Mouse (Mus musculus) myocyte (in vitro differentiated cells): ENCODE data around the gene Slc24a2. TPM values are rescaled to one million over a fixed set of nuclear protein-coding genes. Genes with fewer than 3 reads are reported as not detected.

Experiments used
- H3K27me3 ChIP-seq: one replicate; pipeline ENCODE4 v1.6.1; 2011; ENCODE audit not compliant: control insufficient read depth, insufficient read depth, insufficient read length
- H3K36me3 ChIP-seq: one replicate; pipeline ENCODE4 v1.6.1; 2011; ENCODE audit not compliant: control insufficient read depth, insufficient read depth
- H3K4me2 ChIP-seq: one replicate; pipeline ENCODE4 v1.6.1; 2011; ENCODE audit warnings: low read depth, control low read depth
- H3K4me3 ChIP-seq: one replicate; pipeline ENCODE4 v1.5.1; 2011; ENCODE audit warnings: mild to moderate bottlenecking, control low read depth, moderate library complexity
- H3K79me2 ChIP-seq: one replicate; pipeline ENCODE4 v1.6.1; 2011; ENCODE audit not compliant: control insufficient read depth, insufficient read depth
- H3ac ChIP-seq: one replicate; pipeline ENCODE4 v1.6.1; 2011; ENCODE audit not compliant: control insufficient read depth, insufficient read length
- CEBPB ChIP-seq: IDR thresholded peaks from 2 replicates; pipeline ENCODE4 v1.6.1; 2011; ENCODE audit warnings: mild to moderate bottlenecking, moderate library complexity; ENCODE audit not compliant: poor library complexity, insufficient read depth, severe bottlenecking
- E2F4 ChIP-seq: IDR thresholded peaks from one replicate; pipeline ENCODE4 v1.6.1; 2011; ENCODE audit warnings: mild to moderate bottlenecking, control low read depth, moderate library complexity; ENCODE audit not compliant: insufficient read depth
- MAX ChIP-seq: IDR thresholded peaks from one replicate; pipeline ENCODE4 v1.6.1; 2011; ENCODE audit warnings: low read depth, mild to moderate bottlenecking, control low read depth
- MYOD1 ChIP-seq, 3 experiments: IDR thresholded peaks; one replicate each; pipeline ENCODE4 v1.6.1; 2011; ENCODE audit warnings: control low read depth in 2 of 3, low read depth in 2 of 3, mild to moderate bottlenecking in 2 of 3, moderate library complexity in 1 of 3; ENCODE audit not compliant: insufficient read length in 2 of 3, control insufficient read depth in 1 of 3
- MYOG ChIP-seq, 3 experiments: IDR thresholded peaks; one replicate each; pipeline ENCODE4 v1.6.1; 2011; ENCODE audit warnings: control low read depth in 2 of 3, low read depth in 2 of 3, mild to moderate bottlenecking in 2 of 3; ENCODE audit not compliant: insufficient read length in 2 of 3, control insufficient read depth in 1 of 3, insufficient read depth in 1 of 3
- POLR2A ChIP-seq: IDR thresholded peaks from one replicate; pipeline ENCODE4 v1.6.1; 2011; ENCODE audit warnings: low read depth, mild to moderate bottlenecking, control low read depth, moderate library complexity; ENCODE audit not compliant: insufficient read length
- POLR2AphosphoS2 ChIP-seq: IDR thresholded peaks from one replicate; pipeline ENCODE4 v1.6.1; 2011; ENCODE audit warnings: low read depth, control low read depth; ENCODE audit not compliant: insufficient read length
- REST ChIP-seq: IDR thresholded peaks from one replicate; pipeline ENCODE4 v1.6.1; 2011; ENCODE audit warnings: mild to moderate bottlenecking, control low read depth, moderate library complexity; ENCODE audit not compliant: insufficient read depth, insufficient read length
- SRF ChIP-seq: IDR thresholded peaks from one replicate; pipeline ENCODE4 v1.6.1; 2011; ENCODE audit warnings: low read depth; ENCODE audit not compliant: control insufficient read depth, insufficient read length
- TCF12 ChIP-seq: IDR thresholded peaks from one replicate; pipeline ENCODE4 v1.6.1; 2011; ENCODE audit warnings: mild to moderate bottlenecking, control low read depth; ENCODE audit not compliant: poor library complexity, insufficient read depth, severe bottlenecking
- TCF3 ChIP-seq: IDR thresholded peaks from one replicate; pipeline ENCODE4 v1.6.1; 2011; ENCODE audit warnings: low read depth, control low read depth; ENCODE audit not compliant: insufficient read length
- USF1 ChIP-seq: IDR thresholded peaks from one replicate; pipeline ENCODE4 v1.6.1; 2011; ENCODE audit warnings: low read depth, mild to moderate bottlenecking, control low read depth, moderate library complexity
- polyA plus RNA-seq: library from polyadenylated mRNA; unstranded; fragments of >200 nt; fragmentation: generic; extraction: Trizol; gene quantifications from one replicate; pipeline ENCODE4 v1.2.1, GENCODE M21; 2012; ENCODE audit warnings: missing spikeins

Gene Slc24a2
- polyA plus RNA-seq, 1 experiment = under 0.01 TPM

DNA sequence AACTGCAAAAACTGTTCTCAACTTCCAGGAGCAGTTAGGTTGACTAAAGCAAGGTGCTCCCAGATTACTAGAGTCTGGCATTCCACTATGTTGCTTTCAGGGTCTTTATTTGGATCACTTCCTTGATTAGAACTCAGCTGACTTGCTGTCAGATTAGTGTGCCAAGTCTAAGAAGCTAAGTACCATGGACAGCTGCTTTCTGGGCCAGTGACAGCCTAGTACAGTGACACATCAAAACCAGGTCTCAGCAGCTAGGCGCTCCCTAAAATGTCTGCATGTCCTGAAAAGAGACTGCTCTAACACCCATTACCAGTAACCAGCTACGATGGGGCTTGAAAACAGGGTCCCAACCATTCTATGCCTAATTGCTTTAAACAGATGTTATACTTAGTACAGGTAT lies 8.7 kb downstream of the Slc24a2 start:
- Histone ChIP-seq H3K27me3 (no peaks in the 10 kb centered on the region), H3ac (no peak overlapping the region), H3K36me3 (no peaks in the 10 kb centered on the region), H3K4me2 (no peak overlapping the region), H3K4me3 (no peak overlapping the region), H3K79me2 (no peaks in the 10 kb centered on the region)
- TF ChIP-seq E2F4 (no peak), REST (peak; percentile 71)

DNA sequence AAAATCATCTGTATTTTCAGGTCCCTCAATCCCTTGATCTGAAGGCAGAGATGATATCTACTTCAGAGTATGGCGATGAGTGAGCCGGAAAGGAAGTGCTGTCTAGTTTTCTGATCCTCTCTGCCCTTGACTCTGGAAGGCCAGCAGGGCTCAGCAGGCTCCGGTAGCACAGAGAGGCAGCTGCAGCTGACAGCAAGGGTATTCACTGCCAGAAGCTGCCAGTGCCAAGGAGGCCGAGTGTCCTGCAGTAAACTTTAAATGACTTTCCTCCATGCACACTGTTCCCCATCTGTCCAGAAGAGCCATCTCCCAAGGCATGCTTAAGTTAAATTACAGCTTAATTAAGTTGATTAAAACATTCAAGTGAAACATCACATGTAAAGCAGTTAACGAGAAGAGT lies 12.1 kb downstream of the Slc24a2 start:
- Histone ChIP-seq H3K4me3 (no peak overlapping the region), H3K4me2 (no peak overlapping the region), H3K36me3 (no peaks in the 10 kb centered on the region), H3K79me2 (no peaks in the 10 kb centered on the region), H3K27me3 (no peaks in the 10 kb centered on the region), H3ac (no peak overlapping the region)
- TF ChIP-seq MAX (no peak), CEBPB (no peak), REST (no peak), TCF3 (no peak), TCF12 (no peak)

DNA sequence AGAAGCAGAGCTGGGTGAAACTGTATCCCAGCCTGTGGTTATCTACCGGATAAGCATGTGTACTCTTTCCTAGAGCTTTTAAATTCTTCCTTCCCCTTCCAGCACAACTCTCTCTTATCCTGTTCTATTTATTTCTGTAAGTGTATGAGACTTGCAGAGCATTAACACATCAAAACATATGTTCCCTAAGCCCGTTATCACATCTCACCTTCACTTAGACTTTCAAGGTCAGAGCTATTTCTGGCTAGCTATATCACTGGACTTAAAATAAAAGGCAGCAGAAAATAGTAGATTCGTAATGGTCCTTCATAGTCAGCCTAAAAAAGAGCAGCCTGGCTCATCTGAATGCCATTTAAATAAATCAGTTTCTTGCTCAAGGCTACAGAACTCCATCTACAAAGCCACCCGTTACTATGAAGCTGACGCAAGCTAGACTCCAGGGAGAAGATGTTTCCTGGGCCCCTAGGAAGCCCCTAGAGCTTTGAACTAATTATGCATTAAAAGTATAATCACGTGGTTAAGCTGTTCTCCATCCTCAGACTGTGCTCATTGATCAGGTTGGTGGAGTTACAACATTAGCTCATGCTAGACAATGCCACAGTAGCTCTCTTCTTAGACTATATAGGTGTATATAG lies 18.8 kb downstream of the Slc24a2 start:
- Histone ChIP-seq H3ac (no peak overlapping the region), H3K4me2 (no peak overlapping the region), H3K27me3 (no peaks in the 10 kb centered on the region), H3K36me3 (no peaks in the 10 kb centered on the region), H3K4me3 (no peak overlapping the region), H3K79me2 (no peaks in the 10 kb centered on the region)
- no peak for TF ChIP-seq TCF12
- no peak for TF ChIP-seq E2F4
- no peak for TF ChIP-seq POLR2A
- no peak for TF ChIP-seq SRF
- no peak for TF ChIP-seq USF1
- no peak for TF ChIP-seq POLR2AphosphoS2

DNA sequence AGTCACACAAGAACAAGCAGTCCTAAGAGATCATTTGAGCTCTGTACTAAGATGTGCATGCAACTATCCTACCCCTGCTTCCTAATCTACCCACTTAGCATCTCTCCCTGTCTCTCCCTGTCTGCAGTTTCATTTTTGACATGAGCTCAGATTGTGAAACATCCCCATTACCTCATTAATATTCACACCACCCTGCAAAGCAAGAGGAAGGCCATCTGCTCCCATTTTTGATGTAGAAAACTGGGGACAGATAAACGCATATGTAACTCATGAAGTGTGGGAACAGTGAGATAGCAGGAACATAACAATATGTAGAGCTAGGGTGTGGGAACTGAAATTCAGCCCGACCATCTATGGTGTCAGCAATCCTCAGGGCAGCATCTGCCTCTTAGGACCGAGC lies 19.7 kb downstream of the Slc24a2 start:
- H3K79me2 ChIP-seq = no peaks in the 10 kb centered on the region
- TF ChIP-seq MYOG (IDR thresholded peaks at IDR 0.05; ENCODE audit: control insufficient read depth in 1 of 3, insufficient read depth in 1 of 3, insufficient read length in 2 of 3, low read depth in 2 of 3) = no peak
- H3K36me3 ChIP-seq = no peaks in the 10 kb centered on the region
- no peaks in the 10 kb centered on the region for H3K27me3 ChIP-seq
- no peak overlapping the region for H3K4me3 ChIP-seq
- H3K4me2 ChIP-seq = no peak overlapping the region
- no peak overlapping the region for H3ac ChIP-seq

DNA sequence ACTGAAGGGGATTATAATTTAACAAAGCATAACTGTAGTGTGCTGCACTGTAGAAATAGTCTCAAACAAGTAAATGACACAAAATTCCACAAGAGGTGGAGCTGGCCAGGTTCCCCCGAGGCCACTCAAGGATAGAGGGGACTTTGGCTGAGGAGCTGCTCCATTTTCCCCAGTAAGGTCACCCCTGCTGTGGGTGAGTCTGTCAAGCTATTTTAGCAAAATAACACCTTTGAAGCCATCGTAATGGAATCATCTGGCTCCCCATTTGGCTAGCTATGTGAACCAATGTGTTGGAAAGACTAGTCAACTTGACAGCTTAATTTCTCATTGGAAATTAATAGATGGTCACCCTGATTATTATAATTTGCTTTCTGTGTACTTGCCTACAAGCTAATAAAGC lies 28.2 kb downstream of the Slc24a2 start:
- TF ChIP-seq POLR2AphosphoS2 (no peak), CEBPB (no peak), E2F4 (no peak)

DNA sequence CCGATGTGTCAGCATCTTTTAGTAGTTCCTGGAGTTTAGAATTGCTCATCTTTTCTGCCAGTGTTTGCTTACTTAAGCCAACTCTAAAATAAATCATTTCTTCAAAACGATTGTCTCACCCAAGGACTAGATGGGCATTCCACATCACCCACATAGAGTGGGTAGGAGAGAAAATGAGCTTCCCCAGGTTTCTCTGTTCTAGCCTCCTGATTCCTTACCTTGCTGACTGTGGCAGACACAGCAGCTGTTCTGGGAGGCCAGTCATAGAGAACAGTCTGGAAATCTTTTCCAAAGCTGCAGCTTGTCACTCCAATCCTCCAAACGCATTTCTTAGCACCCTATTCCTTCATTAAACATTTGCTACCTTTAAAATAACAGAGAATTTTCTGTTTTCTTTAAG lies 29.0 kb downstream of the Slc24a2 start:
- TF ChIP-seq REST (no peak), MYOD1 (IDR thresholded peaks at IDR 0.05; ENCODE audit: control insufficient read depth in 1 of 3, insufficient read length in 2 of 3, low read depth in 2 of 3) (no peak), POLR2AphosphoS2 (no peak), CEBPB (no peak), SRF (no peak), E2F4 (no peak), POLR2A (no peak), TCF3 (no peak), MAX (no peak), TCF12 (no peak), MYOG (IDR thresholded peaks at IDR 0.05; ENCODE audit: control insufficient read depth in 1 of 3, insufficient read depth in 1 of 3, insufficient read length in 2 of 3, low read depth in 2 of 3) (no peak), USF1 (no peak)
- no peaks in the 10 kb centered on the region for H3K36me3 ChIP-seq
- H3K4me3 ChIP-seq = no peak overlapping the region
- no peak overlapping the region for H3K4me2 ChIP-seq
- H3K79me2 ChIP-seq = no peaks in the 10 kb centered on the region
- no peaks in the 10 kb centered on the region for H3K27me3 ChIP-seq
- no peak overlapping the region for H3ac ChIP-seq

More for the DNA sequence above, 28.2 kb downstream of the Slc24a2 start:
- no peak overlapping the region for H3K4me3 ChIP-seq
- H3K27me3 ChIP-seq = no peaks in the 10 kb centered on the region
- no peak overlapping the region for H3K4me2 ChIP-seq
- H3ac ChIP-seq = no peak overlapping the region
- no peaks in the 10 kb centered on the region for H3K36me3 ChIP-seq
- H3K79me2 ChIP-seq = no peaks in the 10 kb centered on the region
